Mouse (Mus musculus) hindbrain, embryonic 15.5 days (tissue): ENCODE measurements around the gene Acp6. TPM values are rescaled to one million over a fixed set of nuclear protein-coding genes. Genes with fewer than 3 reads are reported as not detected.

Experiments
- ATAC-seq: fragments of 200-750 bp; cut with Nextera tagmentation; 2 replicates; pipeline ENCODE4 v1.8.0; 2017; ENCODE audit warnings: low read depth, moderate number of reproducible peaks, moderate TSS enrichment; ENCODE audit not compliant: low FRiP score
- H3K27ac ChIP-seq: fragments of 300-500 bp; sonication (generic); replicated peaks from 2 replicates; pipeline ENCODE4 v1.5.1; 2015; ENCODE audit warnings: mild to moderate bottlenecking, inconsistent platforms
- H3K27me3 ChIP-seq: fragments of 300-500 bp; sonication (generic); 2 replicates; pipeline ENCODE4 v1.6.1; 2015; ENCODE audit warnings: control low read depth, inconsistent platforms
- H3K36me3 ChIP-seq: fragments of 300-500 bp; sonication (generic); 2 replicates; pipeline ENCODE4 v1.6.1; 2015; ENCODE audit warnings: control low read depth, inconsistent platforms
- H3K4me1 ChIP-seq: fragments of 300-500 bp; sonication (generic); replicated peaks from 2 replicates; pipeline ENCODE4 v1.6.1; 2015; ENCODE audit warnings: control low read depth, inconsistent platforms
- H3K4me2 ChIP-seq: fragments of 300-500 bp; sonication (generic); 2 replicates; pipeline ENCODE4 v1.6.1; 2015; ENCODE audit warnings: moderate library complexity, mild to moderate bottlenecking, inconsistent platforms
- H3K4me3 ChIP-seq: fragments of 300-500 bp; sonication (generic); 2 replicates; pipeline ENCODE4 v1.5.1; 2015; ENCODE audit warnings: mild to moderate bottlenecking, inconsistent platforms
- H3K9ac ChIP-seq: fragments of 300-500 bp; sonication (generic); 2 replicates; pipeline ENCODE4 v1.6.1; 2015; ENCODE audit warnings: inconsistent platforms
- H3K9me3 ChIP-seq: fragments of 300-500 bp; sonication (generic); 2 replicates; pipeline ENCODE4 v1.6.1; 2016; ENCODE audit warnings: control low read depth, inconsistent platforms
- WGBS: fragments of 180-500 bp; shearing (Covaris S2); methylation state at CpG from one replicate; pipeline ENCODE4 v1.1.7; 2015; 5-methylcytosine and 5-hydroxymethylcytosine counted together
- polyA plus RNA-seq: library from polyadenylated mRNA; unstranded; fragments of >200 nt; fragmentation: Nextera tagmentation; extraction: Ambion mirVana; gene quantifications from 2 replicates; pipeline ENCODE4 v1.2.1, GENCODE M21; 2015

Gene Acp6
- polyA plus RNA-seq, 1 experiment from 2014 or later: 20.6 TPM

GRCm38 (mm10) chr3:97160908-97161307 is 2.3 kb downstream of the Acp6 start:
- H3K27me3 ChIP-seq: no peaks in the 10 kb centered on the region
- H3K4me2 ChIP-seq: peak overlapping the region; percentile 27; the same call in 1 of the 2 replicates
- ATAC-seq: no peak
- H3K27ac ChIP-seq: no peak overlapping the region
- 56% methylated on average over 10 of the region's 10 CpGs for WGBS
- H3K9ac ChIP-seq: no peak overlapping the region
- H3K4me3 ChIP-seq: no peak overlapping the region
- no peaks in the 10 kb centered on the region for H3K9me3 ChIP-seq
- no peaks in the 10 kb centered on the region for H3K36me3 ChIP-seq
- peaks cover 8% of the 10 kb centered on the region for H3K4me1 ChIP-seq

DNA sequence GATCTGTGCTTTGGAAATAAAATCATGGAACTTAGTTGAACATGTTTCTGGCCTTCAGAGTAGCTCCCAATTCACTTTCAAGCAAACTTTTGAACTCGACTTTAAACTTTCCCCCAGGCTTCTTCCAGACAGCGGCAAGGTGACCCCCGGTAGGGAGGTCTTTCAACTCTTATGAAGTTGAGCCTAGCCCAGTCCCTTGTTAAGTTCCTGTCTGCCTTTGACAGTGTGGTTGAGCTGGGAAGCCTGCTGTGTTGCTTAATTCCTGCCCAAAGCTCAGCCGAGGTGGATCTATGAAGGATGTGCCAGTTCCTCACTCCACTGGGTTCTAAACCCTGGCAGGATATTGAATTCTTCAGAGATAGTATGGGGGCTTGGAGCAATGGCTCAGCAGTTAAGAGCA is 3.2 kb downstream of the Acp6 start:
- H3K9me3 ChIP-seq: no peaks in the 10 kb centered on the region
- peaks cover 8% of the 10 kb centered on the region for H3K4me1 ChIP-seq
- no peak overlapping the region for H3K4me2 ChIP-seq
- H3K27ac ChIP-seq: no peak overlapping the region
- H3K36me3 ChIP-seq: no peaks in the 10 kb centered on the region
- ATAC-seq: no peak
- 61% methylated on average over 4 of the region's 4 CpGs for WGBS
- no peak overlapping the region for H3K4me3 ChIP-seq
- H3K27me3 ChIP-seq: no peaks in the 10 kb centered on the region
- H3K9ac ChIP-seq: no peak overlapping the region

DNA sequence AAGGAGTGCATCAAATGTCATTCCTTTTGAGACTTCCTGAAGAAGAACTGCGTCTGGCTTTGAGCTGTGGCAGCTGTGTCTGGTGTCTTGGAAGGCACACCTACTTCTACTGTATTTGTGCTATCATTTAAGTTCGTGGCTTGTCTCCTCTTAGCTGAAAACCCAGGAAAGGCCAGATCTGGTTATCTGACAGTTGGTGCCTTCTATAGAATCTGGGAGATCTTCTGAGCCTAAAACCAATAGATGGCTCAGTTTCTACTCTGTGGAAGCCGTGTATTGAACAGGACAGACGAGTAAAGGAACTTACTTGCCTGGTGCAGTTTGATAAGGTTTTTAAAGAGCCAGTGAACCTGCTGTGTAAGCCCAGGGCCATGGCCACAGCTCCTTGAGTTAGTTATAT is 5.9 kb downstream of the Acp6 start:
- Histone ChIP-seq H3K9me3 (no peaks in the 10 kb centered on the region), H3K27me3 (no peaks in the 10 kb centered on the region), H3K9ac (no peak overlapping the region), H3K4me1 (peaks cover 2% of the 10 kb centered on the region), H3K4me2 (no peak overlapping the region), H3K27ac (no peak overlapping the region), H3K36me3 (no peaks in the 10 kb centered on the region), H3K4me3 (no peak overlapping the region)
- ATAC-seq: no peak
- 90% methylated on average over 4 of the region's 4 CpGs for WGBS

DNA sequence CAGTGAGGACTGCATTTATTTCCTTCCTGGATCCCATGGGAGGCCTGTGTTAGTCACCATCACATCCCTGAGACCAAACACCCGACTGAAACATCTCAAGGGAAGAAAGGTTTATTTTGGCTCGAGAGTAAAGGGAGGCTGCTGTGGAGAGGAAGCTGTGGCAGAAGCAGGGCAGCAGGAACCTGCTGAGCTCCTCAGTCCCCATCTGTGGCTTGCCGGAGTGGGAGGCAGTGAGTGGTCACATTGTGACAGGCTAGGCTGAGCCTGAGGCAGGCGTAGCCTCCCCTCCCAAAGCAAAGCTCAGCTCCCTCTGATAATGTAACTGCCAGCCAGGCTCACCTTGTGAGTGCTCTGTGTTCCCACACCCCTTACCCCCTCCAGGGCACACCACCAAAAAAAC is 8.5 kb downstream of the Acp6 start:
- Histone ChIP-seq H3K4me1 (no peaks in the 10 kb centered on the region), H3K4me2 (no peak overlapping the region), H3K4me3 (no peak overlapping the region), H3K9ac (no peak overlapping the region), H3K9me3 (no peaks in the 10 kb centered on the region), H3K27ac (no peak overlapping the region), H3K36me3 (no peaks in the 10 kb centered on the region), H3K27me3 (no peaks in the 10 kb centered on the region)
- ATAC-seq: no peak
- 74% methylated on average over 4 of the region's 4 CpGs for WGBS

DNA sequence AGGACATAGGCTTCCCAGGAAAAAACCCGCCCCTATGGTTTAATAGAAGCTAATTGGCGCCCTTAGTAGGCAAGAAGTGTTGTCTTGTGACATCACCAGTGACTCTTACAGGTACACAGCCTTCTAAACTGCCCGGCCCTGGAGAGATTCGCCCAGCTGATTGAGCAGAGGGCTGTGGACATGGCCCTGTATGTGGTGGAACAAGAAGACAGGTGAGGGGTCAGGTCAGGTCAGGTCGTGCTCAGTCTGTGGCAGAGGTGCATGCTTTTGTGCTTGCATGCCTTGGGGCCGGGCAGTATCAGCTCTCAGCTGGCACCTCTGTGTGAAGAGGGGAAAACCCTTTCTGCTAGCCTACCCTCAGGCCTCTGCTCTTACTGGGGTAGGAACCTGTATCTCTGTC is 13.0 kb downstream of the Acp6 start:
- H3K9me3 ChIP-seq: no peaks in the 10 kb centered on the region
- ATAC-seq: no peak
- H3K27me3 ChIP-seq: no peaks in the 10 kb centered on the region
- 80% methylated on average over 6 of the region's 6 CpGs for WGBS
- H3K36me3 ChIP-seq: no peaks in the 10 kb centered on the region
- H3K9ac ChIP-seq: no peak overlapping the region
- H3K4me1 ChIP-seq: no peaks in the 10 kb centered on the region
- no peak overlapping the region for H3K4me3 ChIP-seq
- H3K4me2 ChIP-seq: no peak overlapping the region
- H3K27ac ChIP-seq: no peak overlapping the region

DNA sequence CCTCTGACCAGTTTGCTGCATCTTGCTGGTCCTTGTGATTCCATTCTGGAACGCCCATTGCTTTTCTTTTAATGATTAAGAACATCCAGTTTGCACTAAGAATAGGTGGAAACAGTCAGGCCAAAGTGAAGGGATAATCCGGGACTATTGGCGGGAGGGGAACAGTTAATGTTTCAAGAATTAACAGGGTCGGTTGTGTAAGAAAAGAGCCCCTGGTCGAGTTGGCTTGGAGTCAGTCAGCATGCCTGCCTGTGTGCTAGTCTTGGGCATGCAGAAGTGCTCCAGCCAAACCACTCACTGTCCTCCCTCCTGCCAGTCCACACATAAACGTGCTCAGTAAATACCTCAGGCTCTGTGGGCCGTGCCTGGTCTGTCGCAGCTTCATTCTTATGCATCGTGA is 13.7 kb downstream of the Acp6 start:
- Histone ChIP-seq H3K27me3 (no peaks in the 10 kb centered on the region), H3K9me3 (no peaks in the 10 kb centered on the region), H3K9ac (no peak overlapping the region), H3K4me2 (no peak overlapping the region), H3K4me3 (no peak overlapping the region), H3K27ac (no peak overlapping the region), H3K36me3 (no peaks in the 10 kb centered on the region), H3K4me1 (no peaks in the 10 kb centered on the region)
- 75% methylated on average over 9 of the region's 9 CpGs for WGBS
- ATAC-seq: no peak

DNA sequence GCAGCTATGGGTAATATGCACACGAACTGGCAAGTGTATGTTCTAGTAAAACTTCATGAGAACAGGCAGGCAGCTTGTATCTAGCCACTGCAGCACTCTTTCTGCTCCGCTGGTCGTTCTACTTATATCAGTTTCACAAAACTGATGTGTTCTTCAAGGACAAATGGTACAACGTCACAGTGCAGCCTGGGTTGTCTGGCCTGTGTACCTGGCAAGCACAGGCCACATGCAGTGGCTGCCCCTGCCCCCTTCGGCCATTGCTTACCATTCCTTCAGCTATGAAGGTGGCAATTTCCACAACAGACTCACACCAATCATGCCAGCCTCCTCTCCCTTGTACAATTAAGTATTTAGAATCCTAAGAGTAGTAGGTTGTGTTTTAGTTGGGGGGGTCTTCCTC is 14.1 kb downstream of the Acp6 start:
- Histone ChIP-seq H3K36me3 (no peaks in the 10 kb centered on the region), H3K4me2 (no peak overlapping the region), H3K27me3 (no peaks in the 10 kb centered on the region), H3K9ac (no peak overlapping the region), H3K4me1 (no peaks in the 10 kb centered on the region), H3K4me3 (no peak overlapping the region), H3K27ac (no peak overlapping the region), H3K9me3 (no peaks in the 10 kb centered on the region)
- ATAC-seq: no peak
- WGBS: 86% methylated on average over 5 of the region's 5 CpGs

DNA sequence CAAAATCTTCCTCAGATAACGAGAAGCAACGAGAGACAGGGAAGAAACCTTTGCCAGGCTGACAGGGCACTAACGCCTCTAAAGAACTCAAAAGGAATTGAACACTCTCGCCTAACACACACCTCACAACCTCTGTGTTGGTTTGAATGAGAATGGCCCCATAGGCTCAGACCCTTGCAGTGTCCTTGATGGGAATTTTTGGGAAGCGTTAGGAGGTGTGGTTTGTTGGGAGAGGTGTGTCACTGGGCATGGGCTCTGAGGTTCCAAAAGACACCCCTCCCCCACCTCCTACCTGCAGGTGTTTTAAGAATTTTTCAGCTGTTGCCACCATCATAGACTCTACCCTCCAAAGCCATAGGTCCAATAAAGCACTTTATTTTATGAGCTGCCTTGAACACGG is 20.3 kb downstream of the Acp6 start:
- no peak overlapping the region for H3K9ac ChIP-seq
- 82% methylated on average over 6 of the region's 6 CpGs for WGBS
- ATAC-seq: no peak
- H3K27ac ChIP-seq: no peak overlapping the region
- H3K36me3 ChIP-seq: no peaks in the 10 kb centered on the region
- H3K9me3 ChIP-seq: no peaks in the 10 kb centered on the region
- no peak overlapping the region for H3K4me2 ChIP-seq
- H3K27me3 ChIP-seq: no peaks in the 10 kb centered on the region
- H3K4me3 ChIP-seq: no peak overlapping the region
- peaks cover 5% of the 10 kb centered on the region; the same call in 1 of the 2 replicates for H3K4me1 ChIP-seq

GRCm38 (mm10) chr3:97180527-97180926 is 21.9 kb downstream of the Acp6 start:
- H3K9me3 ChIP-seq: no peaks in the 10 kb centered on the region
- peaks cover 5% of the 10 kb centered on the region; the same call in 1 of the 2 replicates for H3K4me1 ChIP-seq
- WGBS: 44% methylated on average over 6 of the region's 6 CpGs
- no peak overlapping the region for H3K4me2 ChIP-seq
- 0 out of 2 replicates have a peak overlapping the region, but pooled peaks have one; percentile 0 for H3K27ac ChIP-seq
- no peaks in the 10 kb centered on the region for H3K27me3 ChIP-seq
- H3K36me3 ChIP-seq: no peaks in the 10 kb centered on the region
- no peak overlapping the region for H3K4me3 ChIP-seq
- ATAC-seq: no peak
- no peak overlapping the region for H3K9ac ChIP-seq

DNA sequence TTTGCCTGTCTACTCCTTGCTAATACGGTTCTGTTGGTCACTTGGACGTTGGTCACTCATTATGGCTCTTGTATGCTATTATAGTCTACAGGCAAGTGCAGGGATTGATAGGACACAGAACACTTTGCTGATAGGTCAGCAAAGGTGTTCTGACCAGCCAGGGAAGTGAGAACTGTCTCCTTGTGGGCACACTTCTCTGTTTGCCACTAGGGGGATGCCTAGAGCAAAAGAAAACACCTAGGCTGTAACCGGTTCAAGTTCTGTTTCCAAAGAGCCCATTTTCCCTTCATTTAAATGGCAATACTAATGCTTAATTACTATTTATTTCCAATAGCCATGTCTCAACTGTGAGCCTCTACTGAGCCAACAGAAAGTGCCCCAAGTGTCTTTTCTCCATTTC is 25.2 kb downstream of the Acp6 start:
- no peak overlapping the region for H3K27ac ChIP-seq
- peaks cover 5% of the 10 kb centered on the region; the same call in 1 of the 2 replicates for H3K4me1 ChIP-seq
- 43% methylated on average over 3 of the region's 3 CpGs for WGBS
- no peak overlapping the region for H3K4me3 ChIP-seq
- no peak overlapping the region for H3K9ac ChIP-seq
- H3K9me3 ChIP-seq: no peaks in the 10 kb centered on the region
- H3K27me3 ChIP-seq: no peaks in the 10 kb centered on the region
- no peak overlapping the region for H3K4me2 ChIP-seq
- ATAC-seq: no peak
- no peaks in the 10 kb centered on the region for H3K36me3 ChIP-seq

- Histone ChIP-seq H3K4me1 (peaks cover 3% of the 10 kb centered on the region; the same call in 1 of the 2 replicates), H3K4me3 (no peak overlapping the region), H3K27ac (no peak overlapping the region), H3K4me2 (no peak overlapping the region), H3K9ac (no peak overlapping the region), H3K9me3 (no peaks in the 10 kb centered on the region), H3K27me3 (no peaks in the 10 kb centered on the region), H3K36me3 (no peaks in the 10 kb centered on the region)
- no peak for ATAC-seq
- WGBS: 45% methylated on average over 10 of the region's 10 CpGs
These were observed 26.7 kb downstream of the Acp6 start for GRCm38 (mm10) chr3:97185098-97185860.

GRCm38 (mm10) chr3:97196571-97196970 is 38.0 kb downstream of the Acp6 start:
- no peaks in the 10 kb centered on the region for H3K27me3 ChIP-seq

DNA sequence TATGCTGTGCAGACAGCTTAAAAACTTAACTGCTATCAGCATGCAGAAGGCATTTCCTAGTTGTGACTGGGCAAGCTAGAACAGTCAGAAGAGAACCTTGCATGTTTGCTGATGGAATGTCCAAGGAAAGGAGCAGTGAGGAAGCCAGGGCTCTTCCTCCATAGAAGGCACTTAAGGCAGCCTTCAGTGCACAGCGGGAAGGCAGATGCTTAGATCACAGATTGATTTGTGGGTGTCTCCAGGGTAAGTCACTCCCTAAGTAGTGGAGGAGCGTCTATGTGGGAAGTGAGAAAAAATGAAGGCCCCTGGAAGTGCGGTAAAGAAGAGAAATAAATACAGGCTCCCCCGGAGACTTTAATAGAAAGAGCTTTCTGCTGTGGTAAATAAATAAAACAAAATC is 40.7 kb downstream of the Acp6 start:
- Histone ChIP-seq H3K27me3 (no peaks in the 10 kb centered on the region), H3K9me3 (no peaks in the 10 kb centered on the region), H3K9ac (no peak overlapping the region), H3K27ac (no peak overlapping the region), H3K4me1 (no peaks in the 10 kb centered on the region), H3K36me3 (no peaks in the 10 kb centered on the region), H3K4me3 (no peak overlapping the region), H3K4me2 (no peak overlapping the region)
- ATAC-seq: no peak
- WGBS: 22% methylated on average over 4 of the region's 4 CpGs

More at GRCm38 (mm10) chr3:97196571-97196970, 38.0 kb downstream of the Acp6 start:
- WGBS: 85% methylated on average over 8 of the region's 8 CpGs
- no peak for ATAC-seq
- no peaks in the 10 kb centered on the region for H3K9me3 ChIP-seq
- H3K9ac ChIP-seq: no peak overlapping the region
- H3K4me2 ChIP-seq: no peak overlapping the region
- H3K4me1 ChIP-seq: no peaks in the 10 kb centered on the region
- no peak overlapping the region for H3K27ac ChIP-seq
- no peaks in the 10 kb centered on the region for H3K36me3 ChIP-seq
- H3K4me3 ChIP-seq: no peak overlapping the region
